Mouse (Mus musculus): ENCODE measurements around the gene Rab6b.

GRCm38 (mm10) chr9:103201561-103202260 lies 90.1 kb downstream of the Rab6b start, which contains the start of gene Srprb:
- no peak for TF ChIP-seq CTCF (conservative IDR thresholded peaks at IDR 0.05 in 1 of 2, IDR thresholded peaks at IDR 0.05 in 1 of 2; ENCODE audit: low read depth in 2 of 2, low read length in 2 of 2)
- TF ChIP-seq EP300 (IDR thresholded peaks at IDR 0.05; ENCODE audit: low read length) = no peak
- TF ChIP-seq POLR2A (IDR thresholded peaks at IDR 0.05; ENCODE audit: low read depth, low read length) = peak; percentile 88
- TF ChIP-seq NRF1 (IDR thresholded peaks at IDR 0.05; ENCODE audit: low read depth, low read length) = no peak
- TF ChIP-seq BHLHE40 (IDR thresholded peaks at IDR 0.05; ENCODE audit: low read depth, low read length) = no peak
- no peak for TF ChIP-seq MAFK (IDR thresholded peaks at IDR 0.05; ENCODE audit: insufficient replicate concordance, low read length)
- no peak for TF ChIP-seq JUND (conservative IDR thresholded peaks at IDR 0.05; ENCODE audit: low read depth, low read length)
- no peak for TF ChIP-seq ZC3H11A (IDR thresholded peaks at IDR 0.05; ENCODE audit: low read depth, low read length)
- no peak for TF ChIP-seq USF1 (IDR thresholded peaks at IDR 0.05; ENCODE audit: low read depth, low read length)
- TF ChIP-seq UBTF (IDR thresholded peaks at IDR 0.05; ENCODE audit: low read depth, low read length) = 0 out of 2 replicates have a peak, but pooled peaks have one; percentile 54
- peak; percentile 89 for TF ChIP-seq MAX (IDR thresholded peaks at IDR 0.05; ENCODE audit: low read length)
- TF ChIP-seq RAD21 (IDR thresholded peaks at IDR 0.05; ENCODE audit: low read depth, low read length) = no peak

Measured in CH12.LX (cell line).